Mouse (Mus musculus) lung, adult 18-20 months (tissue): Measurements from ENCODE around the gene Grk1.

Experiments
- DNase-seq, 2 experiments: peaks; one replicate each; pipeline ENCODE4 v3.0.0; 2022; ENCODE audit warnings: mixed read lengths in 2 of 2

Gene Grk1

GRCm38 (mm10) chr8:13404666-13405131, at the start of gene Grk1:
Gene Grk1, plus strand, starts transcription at chr8:13405081.
- DNase-seq = no peak

GRCm38 (mm10) chr8:13356221-13356620, 48.7 kb upstream of the Grk1 start:
- no peak for DNase-seq

GRCm38 (mm10) chr8:13356681-13357080, 48.2 kb upstream of the Grk1 start:
- DNase-seq = no peak

GRCm38 (mm10) chr8:13360213-13360612, 44.7 kb upstream of the Grk1 start:
- DNase-seq = no peak

- no peak for DNase-seq
Observed at GRCm38 (mm10) chr8:13361865-13362264, 43.0 kb upstream of the Grk1 start.

GRCm38 (mm10) chr8:13373151-13373662, 31.7 kb upstream of the Grk1 start:
- no peak for DNase-seq

- no peak for DNase-seq
Observed at GRCm38 (mm10) chr8:13381630-13382029, 23.3 kb upstream of the Grk1 start.

- no peak for DNase-seq
Observed at GRCm38 (mm10) chr8:13382536-13382935, 22.3 kb upstream of the Grk1 start.

GRCm38 (mm10) chr8:13382999-13383398, 21.9 kb upstream of the Grk1 start:
- DNase-seq = no peak

GRCm38 (mm10) chr8:13386366-13386765, 18.5 kb upstream of the Grk1 start:
- no peak for DNase-seq

GRCm38 (mm10) chr8:13387728-13388127, 17.2 kb upstream of the Grk1 start:
- no peak for DNase-seq

GRCm38 (mm10) chr8:13388744-13389143, 16.1 kb upstream of the Grk1 start:
- DNase-seq = no peak

- DNase-seq = no peak
Observed at GRCm38 (mm10) chr8:13393869-13394268, 11.0 kb upstream of the Grk1 start.

GRCm38 (mm10) chr8:13396725-13397124, 8.2 kb upstream of the Grk1 start, which contains the start of gene Atp4b:
Gene Atp4b, minus strand, starts transcription at chr8:13396825.
- DNase-seq = no peak

- DNase-seq = no peak
Observed at GRCm38 (mm10) chr8:13403517-13403916, 1.4 kb upstream of the Grk1 start.

GRCm38 (mm10) chr8:13406011-13406410, 1.1 kb downstream of the Grk1 start:
- no peak for DNase-seq

- peak; percentile 27 to 44 for DNase-seq
Observed at GRCm38 (mm10) chr8:13411597-13411996, 6.7 kb downstream of the Grk1 start.

- DNase-seq = peak; percentile 27 to 35
Observed at GRCm38 (mm10) chr8:13412891-13413558, 8.1 kb downstream of the Grk1 start.

GRCm38 (mm10) chr8:13413823-13414390, 9.0 kb downstream of the Grk1 start:
- no peak for DNase-seq

- no peak for DNase-seq
Observed at GRCm38 (mm10) chr8:13415879-13416278, 11.0 kb downstream of the Grk1 start.

GRCm38 (mm10) chr8:13419111-13419639, 14.3 kb downstream of the Grk1 start:
- DNase-seq = no peak

GRCm38 (mm10) chr8:13420970-13421369, 16.1 kb downstream of the Grk1 start:
- DNase-seq = peak; percentile 59 to 70

- DNase-seq = no peak
Observed at GRCm38 (mm10) chr8:13427351-13427750, 22.5 kb downstream of the Grk1 start.

- DNase-seq = no peak
Observed at GRCm38 (mm10) chr8:13428156-13428555, 23.3 kb downstream of the Grk1 start.
